Mouse (Mus musculus): ENCODE results near the gene Gba2.

DNA sequence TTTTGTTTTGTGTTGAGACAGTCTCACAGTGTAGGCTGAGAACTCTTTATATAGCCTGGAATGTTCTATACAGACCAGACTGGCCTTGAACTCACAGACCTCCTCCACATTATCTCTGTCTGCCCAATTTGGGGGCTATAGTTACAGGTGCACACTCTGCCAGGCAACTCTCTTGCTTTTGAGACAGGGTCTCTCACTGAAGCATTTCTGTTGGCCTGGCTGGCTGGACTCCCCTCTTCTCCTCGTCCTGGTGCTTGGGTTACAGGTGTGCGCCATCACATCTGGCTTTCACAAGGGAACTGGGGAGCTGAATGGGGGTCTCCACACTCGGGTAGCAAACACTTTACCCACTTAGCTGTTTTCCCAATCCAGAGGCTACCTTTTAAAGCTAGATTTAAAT, 13.3 kb upstream of the Gba2 start:
- TF ChIP-seq CTCF (IDR thresholded peaks at IDR 0.05; ENCODE audit: borderline replicate concordance, control insufficient read depth, extremely low read depth, insufficient read depth, low read length, poor library complexity) = no peak
- no peak for TF ChIP-seq POLR2A (IDR thresholded peaks at IDR 0.05; ENCODE audit: control insufficient read depth, extremely low read depth, insufficient read depth, low read length, poor library complexity)

Measured in thymus, adult 2 months (tissue).